Mouse (Mus musculus) hindbrain, postnatal 0 days (tissue): ENCODE measurements at regions not wholly inside any gene's neighbourhood (a gene's known extent, or its start where the extent isn't known, plus 50 kb on each side); places are given as distances from the start of the nearest gene placed in this dataset.

Experiments
- ATAC-seq: fragments of 200-750 bp; cut with Nextera tagmentation; 2 replicates; pipeline ENCODE4 v1.8.0; 2017; ENCODE audit warnings: mild to moderate bottlenecking, moderate TSS enrichment, moderate library complexity
- DNase-seq: peaks from one replicate; pipeline ENCODE4 v3.0.0-alpha.2; 2015; ENCODE audit warnings: low spot score
- H3K27ac ChIP-seq: fragments of 300-500 bp; sonication (generic); 2 replicates; pipeline ENCODE4 v1.5.1; 2014; ENCODE audit warnings: mild to moderate bottlenecking
- H3K27me3 ChIP-seq: fragments of 300-500 bp; sonication (generic); 2 replicates; pipeline ENCODE4 v1.6.1; 2014; ENCODE audit warnings: low read length, mixed read lengths; ENCODE audit not compliant: insufficient read depth
- H3K36me3 ChIP-seq: fragments of 300-500 bp; sonication (generic); 2 replicates; pipeline ENCODE4 v1.6.1; 2014; ENCODE audit warnings: low read length, mixed read lengths; ENCODE audit not compliant: insufficient read depth
- H3K4me1 ChIP-seq: fragments of 300-500 bp; sonication (generic); 2 replicates; pipeline ENCODE4 v1.6.1; 2014; ENCODE audit warnings: antibody characterized with exemption, low read length, mixed read lengths; ENCODE audit not compliant: insufficient read depth
- H3K4me2 ChIP-seq: fragments of 300-500 bp; sonication (generic); 2 replicates; pipeline ENCODE4 v1.6.1; 2014; ENCODE audit warnings: low read depth, mild to moderate bottlenecking, low read length, moderate library complexity, mixed read lengths
- H3K4me3 ChIP-seq: fragments of 300-500 bp; sonication (generic); 2 replicates; pipeline ENCODE4 v1.5.1; 2014; ENCODE audit warnings: low read length
- H3K9ac ChIP-seq: fragments of 300-500 bp; sonication (generic); replicated peaks from 2 replicates; pipeline ENCODE4 v1.6.1; 2014; ENCODE audit warnings: mild to moderate bottlenecking, low read length, moderate library complexity, mixed read lengths
- H3K9me3 ChIP-seq: fragments of 300-500 bp; sonication (generic); 2 replicates; pipeline ENCODE4 v1.6.1; 2016; ENCODE audit warnings: low read length, mixed read lengths
- CTCF ChIP-seq: IDR thresholded peaks from 2 replicates; pipeline ENCODE4 v1.5.1; 2016; ENCODE audit warnings: antibody characterized with exemption, control low read depth, low read depth
- WGBS: fragments of 180-500 bp; shearing (Covaris S2); extraction: QIAGEN DNeasy Blood & Tissue Kit; methylation state at CpG from one replicate; pipeline ENCODE4 v1.1.7; 2014; 5-methylcytosine and 5-hydroxymethylcytosine counted together

- WGBS = 62% methylated on average over 6 of the region's 6 CpGs
- Histone ChIP-seq H3K9ac (no peak overlapping the region), H3K4me2 (no peak overlapping the region), H3K27ac (no peak overlapping the region), H3K36me3 (no peaks in the 10 kb centered on the region), H3K9me3 (no peaks in the 10 kb centered on the region), H3K4me1 (no peaks in the 10 kb centered on the region), H3K4me3 (no peak overlapping the region), H3K27me3 (no peaks in the 10 kb centered on the region)
- peak; percentile 49 for TF ChIP-seq CTCF
- ATAC-seq (no peak), DNase-seq (no peak)
Observed at GRCm38 (mm10) chr14:60439106-60439505, 66.0 kb downstream of the Amer2 start.

- H3K9me3 ChIP-seq = no peaks in the 10 kb centered on the region
- no peak for ATAC-seq
- H3K4me3 ChIP-seq = no peak overlapping the region
- H3K4me1 ChIP-seq = no peaks in the 10 kb centered on the region
- 81% methylated on average over 7 of the region's 7 CpGs for WGBS
- no peak overlapping the region for H3K4me2 ChIP-seq
- DNase-seq = no peak
- no peak overlapping the region for H3K27ac ChIP-seq
- no peaks in the 10 kb centered on the region for H3K27me3 ChIP-seq
- H3K36me3 ChIP-seq = no peaks in the 10 kb centered on the region
- TF ChIP-seq CTCF = no peak
- H3K9ac ChIP-seq = no peak overlapping the region
Observed at GRCm38 (mm10) chr14:60443821-60444551, 70.9 kb downstream of the Amer2 start.

GRCm38 (mm10) chr14:60444552-60444937, 71.5 kb downstream of the Amer2 start:
- Histone ChIP-seq H3K4me1 (no peaks in the 10 kb centered on the region), H3K9ac (no peak overlapping the region), H3K27ac (no peak overlapping the region), H3K9me3 (no peaks in the 10 kb centered on the region), H3K4me3 (no peak overlapping the region), H3K4me2 (no peak overlapping the region), H3K36me3 (no peaks in the 10 kb centered on the region), H3K27me3 (no peaks in the 10 kb centered on the region)
- ATAC-seq = no peak
- WGBS = 67% methylated on average over 3 of the region's 3 CpGs
- TF ChIP-seq CTCF = no peak
- DNase-seq = no peak

DNA sequence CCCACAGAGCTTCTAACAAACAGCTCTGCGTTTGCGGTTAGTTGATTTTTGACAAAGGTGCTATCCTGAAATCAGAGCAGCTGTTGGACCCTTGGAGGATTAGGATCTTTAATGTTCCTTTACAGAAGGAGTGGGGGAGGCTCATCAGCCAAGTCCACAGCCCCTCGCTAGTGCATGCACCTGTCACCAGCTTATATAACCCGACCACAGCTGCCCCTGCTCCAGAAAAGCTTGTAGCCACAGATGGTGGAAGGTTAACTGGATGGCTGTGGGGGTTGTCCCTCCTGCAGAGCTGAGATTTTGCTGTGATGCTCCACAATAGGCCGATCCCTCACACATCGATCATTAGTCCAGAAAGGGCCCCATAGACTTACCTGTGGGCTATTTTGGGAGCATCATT, 73.0 kb downstream of the Amer2 start:
- Histone ChIP-seq H3K4me1 (no peaks in the 10 kb centered on the region), H3K27me3 (no peaks in the 10 kb centered on the region), H3K9me3 (no peaks in the 10 kb centered on the region), H3K36me3 (no peaks in the 10 kb centered on the region), H3K27ac (no peak overlapping the region), H3K9ac (no peak overlapping the region), H3K4me3 (no peak overlapping the region), H3K4me2 (no peak overlapping the region)
- DNase-seq (peak; percentile 18), ATAC-seq (no peak)
- no peak for TF ChIP-seq CTCF
- 58% methylated on average over 6 of the region's 6 CpGs for WGBS

DNA sequence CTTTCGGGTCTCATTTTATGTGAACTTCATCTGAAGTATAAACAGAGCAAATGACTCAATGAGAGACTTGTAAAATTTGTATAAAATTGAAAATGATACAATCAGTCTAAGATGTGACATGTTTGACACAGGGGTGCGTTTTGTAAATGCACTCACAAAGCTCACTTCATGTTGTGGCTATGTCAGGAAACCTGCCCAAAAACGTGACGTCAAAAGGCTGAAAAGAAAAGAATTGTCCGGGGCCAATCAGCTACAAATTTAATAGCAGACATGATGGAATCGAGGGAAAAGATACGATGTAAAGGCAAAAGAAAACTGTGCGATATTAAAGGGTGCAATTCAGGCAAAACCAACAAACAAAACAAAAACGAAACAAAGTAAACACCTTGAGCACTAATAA, 78.2 kb downstream of the Amer2 start:
- no peak overlapping the region for H3K4me2 ChIP-seq
- no peaks in the 10 kb centered on the region for H3K36me3 ChIP-seq
- H3K9ac ChIP-seq = no peak overlapping the region
- H3K27me3 ChIP-seq = no peaks in the 10 kb centered on the region
- DNase-seq = no peak
- H3K9me3 ChIP-seq = no peaks in the 10 kb centered on the region
- TF ChIP-seq CTCF = no peak
- H3K4me3 ChIP-seq = no peak overlapping the region
- no peak overlapping the region for H3K27ac ChIP-seq
- ATAC-seq = no peak
- WGBS = 91% methylated on average over 9 of the region's 9 CpGs
- no peaks in the 10 kb centered on the region for H3K4me1 ChIP-seq

DNA sequence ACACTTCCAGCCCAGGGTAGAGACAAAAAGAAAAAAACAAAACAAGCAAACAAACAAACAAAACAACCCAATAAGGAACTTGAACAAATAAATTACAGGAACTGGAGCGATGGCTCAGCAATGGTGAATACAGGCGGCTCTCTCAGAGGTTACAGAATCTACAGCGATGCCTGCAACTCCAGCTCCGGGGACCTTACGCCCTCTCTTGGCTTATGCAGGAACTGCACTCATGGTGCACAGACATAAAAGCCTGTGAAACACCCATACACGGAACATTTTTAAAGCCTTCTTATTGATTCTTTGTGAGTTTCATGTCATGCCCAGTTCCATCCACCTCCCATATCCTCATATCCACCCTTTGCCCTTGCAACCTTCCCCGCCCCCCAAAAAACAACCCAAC, 78.6 kb downstream of the Amer2 start:
- Histone ChIP-seq H3K4me1 (no peaks in the 10 kb centered on the region), H3K36me3 (no peaks in the 10 kb centered on the region), H3K4me2 (no peak overlapping the region), H3K27me3 (no peaks in the 10 kb centered on the region), H3K4me3 (no peak overlapping the region), H3K27ac (no peak overlapping the region), H3K9me3 (no peaks in the 10 kb centered on the region), H3K9ac (no peak overlapping the region)
- peak; percentile 54 for TF ChIP-seq CTCF
- DNase-seq (peak; percentile 41), ATAC-seq (no peak)
- WGBS = 87% methylated on average over 7 of the region's 7 CpGs

- peak; percentile 7 for DNase-seq
- Histone ChIP-seq H3K9ac (no peak overlapping the region), H3K4me3 (no peak overlapping the region), H3K9me3 (no peaks in the 10 kb centered on the region), H3K36me3 (no peaks in the 10 kb centered on the region), H3K27ac (no peak overlapping the region), H3K27me3 (no peaks in the 10 kb centered on the region), H3K4me2 (no peak overlapping the region), H3K4me1 (no peaks in the 10 kb centered on the region)
- no peak for ATAC-seq
- 51% methylated on average over 9 of the region's 9 CpGs for WGBS
- TF ChIP-seq CTCF = no peak
Observed at GRCm38 (mm10) chr14:60456767-60457166, 83.7 kb downstream of the Amer2 start.
